Mouse (Mus musculus) hindbrain, embryonic 14.5 days (tissue): ENCODE data around the gene Nup50. TPM values are rescaled to one million over a fixed set of nuclear protein-coding genes. Genes with fewer than 3 reads are reported as not detected.

Experiments
- ATAC-seq: fragments of 200-750 bp; cut with Nextera tagmentation; 2 replicates; pipeline ENCODE4 v1.8.0; 2017; ENCODE audit warnings: moderate number of reproducible peaks, mild to moderate bottlenecking, moderate TSS enrichment, moderate library complexity; ENCODE audit not compliant: low FRiP score
- DNase-seq: peaks from one replicate; pipeline ENCODE4 v3.0.0-alpha.2; 2015; ENCODE audit warnings: low spot score
- H3K27ac ChIP-seq: fragments of 300-500 bp; sonication (generic); 2 replicates; pipeline ENCODE4 v1.5.1; 2014; ENCODE audit warnings: mild to moderate bottlenecking, moderate library complexity
- H3K27me3 ChIP-seq: fragments of 300-500 bp; sonication (generic); 2 replicates; pipeline ENCODE4 v1.6.1; 2014; ENCODE audit warnings: mild to moderate bottlenecking, low read length, mixed read lengths; ENCODE audit not compliant: control insufficient read depth, insufficient read depth
- H3K36me3 ChIP-seq: fragments of 300-500 bp; sonication (generic); replicated peaks from 2 replicates; pipeline ENCODE4 v1.6.1; 2014; ENCODE audit not compliant: control insufficient read depth, insufficient read depth
- H3K4me1 ChIP-seq: fragments of 300-500 bp; sonication (generic); replicated peaks from 2 replicates; pipeline ENCODE4 v1.6.1; 2014; ENCODE audit warnings: antibody characterized with exemption, low read length, mixed read lengths; ENCODE audit not compliant: control insufficient read depth, insufficient read depth
- H3K4me2 ChIP-seq: fragments of 300-500 bp; sonication (generic); replicated peaks from 2 replicates; pipeline ENCODE4 v1.6.1; 2014; ENCODE audit warnings: mild to moderate bottlenecking, moderate library complexity
- H3K4me3 ChIP-seq: fragments of 300-500 bp; sonication (generic); replicated peaks from 2 replicates; pipeline ENCODE4 v1.5.1; 2014; ENCODE audit warnings: mild to moderate bottlenecking, low read length
- H3K9ac ChIP-seq: fragments of 300-500 bp; sonication (generic); 2 replicates; pipeline ENCODE4 v1.6.1; 2014
- H3K9me3 ChIP-seq: fragments of 300-500 bp; sonication (generic); 2 replicates; pipeline ENCODE4 v1.6.1; 2016; ENCODE audit warnings: low read length; ENCODE audit not compliant: control insufficient read depth
- WGBS: fragments of 180-500 bp; shearing (Covaris S2); extraction: QIAGEN DNeasy Blood & Tissue Kit; methylation state at CpG from one replicate; pipeline ENCODE4 v1.1.7; 2014; 5-methylcytosine and 5-hydroxymethylcytosine counted together
- polyA plus RNA-seq: library from polyadenylated mRNA; unstranded; fragments of >200 nt; fragmentation: Nextera tagmentation; extraction: Ambion mirVana; gene quantifications from 2 replicates; pipeline ENCODE4 v1.2.1, GENCODE M21; 2014

Nup50 gene
- polyA plus RNA-seq, 1 experiment from 2014 or later = 24.2 TPM

DNA sequence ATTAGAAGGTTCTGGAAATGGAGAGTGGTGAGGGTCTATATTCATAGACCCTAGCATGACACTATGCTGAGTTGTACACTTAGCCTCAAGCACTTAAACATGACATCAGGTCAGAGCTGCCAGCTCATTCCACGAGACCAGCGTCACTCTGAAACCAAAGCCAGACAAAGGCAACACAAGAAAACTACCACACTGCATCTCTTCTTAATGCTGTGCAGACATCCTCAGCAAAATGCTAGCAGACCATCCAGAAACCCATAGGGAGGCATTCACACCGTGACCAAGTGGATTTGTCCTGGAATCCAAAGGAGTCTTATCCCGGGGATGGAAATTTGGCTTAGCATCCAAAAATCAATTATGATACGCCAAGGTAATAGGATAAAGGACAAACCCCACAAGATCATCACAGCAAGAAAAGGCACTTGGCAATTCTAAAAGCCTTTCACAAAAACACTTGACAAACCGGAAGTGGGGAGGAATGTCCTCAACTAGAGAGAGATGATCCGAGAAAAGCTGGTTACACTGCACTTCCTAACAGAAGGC, 19.3 kb upstream of the Nup50 start:
- Histone ChIP-seq H3K36me3 (no peaks in the 10 kb centered on the region), H3K4me3 (no peak overlapping the region), H3K27ac (no peak overlapping the region), H3K4me2 (no peak overlapping the region), H3K9me3 (no peaks in the 10 kb centered on the region), H3K9ac (no peak overlapping the region), H3K4me1 (peaks cover 6% of the 10 kb centered on the region), H3K27me3 (no peaks in the 10 kb centered on the region)
- no peak for DNase-seq
- no peak for ATAC-seq
- WGBS = 49% methylated on average over 7 of the region's 7 CpGs

DNA sequence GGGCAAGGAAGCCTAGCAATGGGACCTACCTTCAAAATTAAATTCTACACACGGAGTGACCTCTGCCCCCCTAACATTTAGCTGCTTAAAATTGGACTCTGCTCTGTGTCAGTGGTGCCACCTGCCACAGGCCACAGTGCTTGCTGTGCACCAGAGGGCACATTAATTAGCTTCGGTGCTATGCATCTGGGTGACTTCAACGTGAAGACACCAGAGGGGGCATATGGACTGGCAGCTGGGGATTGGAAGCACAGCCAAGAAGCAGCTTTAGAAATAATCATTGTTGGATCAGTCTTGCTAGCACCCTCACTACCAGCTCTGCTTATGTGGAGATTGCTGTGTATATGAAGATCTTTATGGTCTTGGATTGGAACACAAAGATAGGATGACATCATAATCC, 10.0 kb upstream of the Nup50 start:
- Histone ChIP-seq H3K27ac (no peak overlapping the region), H3K9ac (no peak overlapping the region), H3K9me3 (peaks cover 5% of the 10 kb centered on the region; the same call in 1 of the 2 replicates), H3K36me3 (no peaks in the 10 kb centered on the region), H3K4me1 (no peaks in the 10 kb centered on the region), H3K4me3 (no peak overlapping the region), H3K27me3 (no peaks in the 10 kb centered on the region), H3K4me2 (no peak overlapping the region)
- WGBS = 74% methylated on average over 3 of the region's 3 CpGs
- ATAC-seq = no peak
- DNase-seq = no peak

DNA sequence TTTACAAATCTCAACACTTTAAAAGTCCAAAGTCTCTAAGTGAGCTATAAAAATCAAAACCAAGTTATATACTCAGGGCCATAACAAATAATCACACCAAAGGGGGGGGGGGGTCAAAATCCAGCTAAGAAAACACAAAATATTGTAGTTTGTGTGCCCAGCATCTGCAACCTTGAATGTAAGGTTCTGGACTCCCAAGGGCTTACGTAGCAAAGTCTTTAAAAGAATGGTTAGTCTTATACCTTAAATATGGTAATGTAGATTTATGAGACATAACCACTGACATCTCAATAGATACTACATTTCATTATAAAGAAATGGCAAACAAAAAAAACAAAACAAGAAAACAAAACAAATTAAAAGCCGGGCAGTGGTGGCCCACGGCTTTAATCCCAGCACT, 3.3 kb upstream of the Nup50 start, which contains the start of gene Gm29666:
Gm29666 (minus strand) TSS at position 101 of the 400 bp plus-strand sequence.
- WGBS = 88% methylated on average over 3 of the region's 3 CpGs
- no peak for DNase-seq
- H3K4me2 ChIP-seq = no peak within 1 kb of the TSS
- ATAC-seq = no peak
- H3K9me3 ChIP-seq = no peaks in the 10 kb centered on the region
- H3K27me3 ChIP-seq = no peaks in the 10 kb centered on the region
- peaks cover 15% of the 10 kb centered on the region for H3K4me1 ChIP-seq
- H3K36me3 ChIP-seq = no peaks in the 10 kb centered on the region
- H3K4me3 ChIP-seq = no peak within 1 kb of the TSS
- no peak within 1 kb of the TSS for H3K9ac ChIP-seq
- H3K27ac ChIP-seq = no peak within 1 kb of the TSS

DNA sequence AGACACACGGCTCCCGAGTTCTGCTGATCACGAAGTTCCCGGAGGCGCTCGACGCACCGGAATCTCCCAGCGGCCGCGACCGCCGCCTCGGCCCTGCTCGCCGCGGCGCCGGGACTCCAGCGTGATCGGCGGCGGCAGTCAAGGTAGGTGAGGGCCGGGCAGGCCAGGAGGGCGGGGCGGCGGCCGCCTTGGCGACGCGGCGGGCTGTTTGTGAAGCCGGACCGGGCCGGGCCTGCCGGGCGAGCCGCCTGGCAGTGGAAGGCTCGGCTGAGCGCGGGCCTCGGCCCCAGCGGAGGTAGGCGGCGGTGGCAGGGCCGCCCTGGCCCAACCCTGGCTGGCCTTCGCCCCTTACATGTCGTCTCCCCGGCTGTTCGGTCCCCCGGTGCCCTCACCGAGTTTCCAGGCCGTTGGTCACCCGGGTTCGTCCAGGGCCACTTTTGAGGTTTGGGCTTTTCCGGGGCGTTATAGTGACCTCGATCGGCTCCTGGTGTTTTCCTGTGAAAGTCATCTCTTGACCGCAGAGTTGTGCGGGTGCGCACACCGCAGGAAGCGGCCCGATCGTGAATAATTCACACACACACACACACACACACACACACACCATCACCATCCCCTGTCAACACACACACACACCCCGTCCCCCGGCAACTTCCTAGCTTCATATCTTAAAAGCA, 434 bp downstream of the Nup50 start:
- no peak for DNase-seq
- peak; percentile 76 for ATAC-seq

DNA sequence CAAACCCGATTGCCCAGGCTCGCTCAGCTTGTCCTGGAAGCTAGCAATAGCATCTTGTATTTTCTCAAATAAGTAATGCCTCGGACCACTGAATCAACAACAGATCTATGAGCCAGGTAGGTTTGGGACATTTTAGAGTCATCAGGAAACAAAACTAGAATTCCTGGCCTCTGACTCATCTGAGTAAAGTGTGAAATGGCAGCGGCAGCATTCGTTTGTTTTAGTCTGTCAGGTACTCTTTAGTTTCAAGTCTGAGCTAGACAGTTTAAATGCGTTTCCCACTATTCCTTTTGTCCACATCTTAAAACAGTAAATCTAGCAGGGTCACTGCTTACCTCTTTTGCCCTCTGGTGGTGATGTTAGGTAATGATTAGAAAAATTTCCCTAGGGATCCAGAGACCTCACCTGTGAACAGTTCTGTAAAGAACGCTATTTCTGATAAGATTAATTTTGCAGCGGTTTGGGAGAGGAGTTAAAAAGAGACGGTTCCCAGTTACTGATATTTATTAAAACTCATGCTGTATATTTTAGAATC, 1.6 kb downstream of the Nup50 start:
- WGBS = 16% methylated on average over 9 of the region's 9 CpGs
- Histone ChIP-seq H3K4me1 (peaks cover 24% of the 10 kb centered on the region), H3K9ac (peak overlapping the region; percentile 94), H3K36me3 (peaks cover 28% of the 10 kb centered on the region), H3K4me3 (peak overlapping the region; percentile 99), H3K9me3 (no peaks in the 10 kb centered on the region), H3K4me2 (peak overlapping the region; percentile 97), H3K27ac (no peak overlapping the region), H3K27me3 (no peaks in the 10 kb centered on the region)
- no peak for ATAC-seq
- peak; percentile 86 for DNase-seq

More for the DNA sequence above, 434 bp downstream of the Nup50 start:
- under 1% methylated on average over 64 of the region's 68 CpGs for WGBS
- Histone ChIP-seq H3K27ac (peak overlapping the region; percentile 96), H3K9me3 (no peaks in the 10 kb centered on the region), H3K9ac (peak overlapping the region; percentile 94), H3K4me2 (peak overlapping the region; percentile 97), H3K36me3 (peaks cover 16% of the 10 kb centered on the region), H3K27me3 (no peaks in the 10 kb centered on the region), H3K4me1 (peaks cover 24% of the 10 kb centered on the region), H3K4me3 (peak overlapping the region; percentile 99)

DNA sequence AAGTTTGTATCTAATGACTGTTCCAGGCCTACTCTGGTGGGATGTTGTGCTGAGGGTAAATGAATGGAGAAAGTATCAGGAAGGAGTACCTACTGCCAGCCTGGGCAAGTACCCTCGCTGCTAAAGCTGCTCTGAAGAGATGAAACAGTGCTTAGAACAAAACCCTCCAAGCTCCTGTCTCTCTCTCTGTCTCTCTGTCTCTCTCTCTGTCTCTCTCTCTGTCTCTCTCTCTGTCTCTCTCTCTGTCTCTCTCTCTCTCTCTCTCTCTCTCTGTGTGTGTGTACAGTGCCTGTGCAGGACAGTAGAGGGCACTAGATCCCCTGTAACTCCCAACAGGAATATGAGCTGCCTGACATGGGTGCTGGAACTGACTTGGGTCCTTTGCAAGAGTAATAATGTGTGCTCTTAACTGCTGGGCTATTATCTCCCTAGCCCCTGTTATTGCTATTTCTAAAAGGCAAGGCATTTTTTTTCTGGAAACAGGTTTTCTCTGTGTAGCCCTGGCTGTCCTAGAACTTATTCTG, 2.3 kb downstream of the Nup50 start:
- ATAC-seq (no peak), DNase-seq (no peak)
- Histone ChIP-seq H3K27ac (no peak overlapping the region), H3K4me1 (peaks cover 24% of the 10 kb centered on the region), H3K4me3 (peak overlapping the region; percentile 99; the same call in 1 of the 2 replicates), H3K9me3 (no peaks in the 10 kb centered on the region), H3K36me3 (peaks cover 35% of the 10 kb centered on the region), H3K4me2 (peak overlapping the region; percentile 97), H3K9ac (no peak overlapping the region; the same call in 1 of the 2 replicates), H3K27me3 (no peaks in the 10 kb centered on the region)
- 47% methylated on average over 1 of the region's 1 CpGs for WGBS

DNA sequence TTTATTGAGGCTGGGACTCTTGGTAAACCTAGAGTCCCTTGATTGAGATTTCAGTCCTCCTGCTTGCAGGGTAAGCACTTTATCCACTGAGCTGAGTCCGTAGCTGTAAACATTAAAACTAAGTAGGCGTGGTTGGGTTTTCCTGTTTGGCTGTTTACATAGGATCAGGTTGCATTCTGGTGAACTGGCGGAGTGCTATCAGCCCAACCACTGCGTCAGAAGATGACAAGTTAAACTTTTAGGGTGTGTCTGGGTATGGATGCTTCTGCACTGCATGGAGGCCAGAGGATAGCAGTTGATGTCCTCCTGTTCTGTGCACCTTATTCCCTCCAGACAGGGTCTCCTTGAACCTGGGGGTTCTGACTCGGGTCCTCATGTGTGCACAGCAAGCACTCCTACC, 9.1 kb downstream of the Nup50 start:
- H3K9ac ChIP-seq = no peak overlapping the region
- H3K9me3 ChIP-seq = no peaks in the 10 kb centered on the region
- no peak overlapping the region for H3K27ac ChIP-seq
- H3K36me3 ChIP-seq = peaks cover 100% of the 10 kb centered on the region
- DNase-seq (no peak), ATAC-seq (no peak)
- 81% methylated on average over 5 of the region's 5 CpGs for WGBS
- H3K4me1 ChIP-seq = no peaks in the 10 kb centered on the region
- H3K4me2 ChIP-seq = no peak overlapping the region
- H3K27me3 ChIP-seq = no peaks in the 10 kb centered on the region
- H3K4me3 ChIP-seq = no peak overlapping the region

DNA sequence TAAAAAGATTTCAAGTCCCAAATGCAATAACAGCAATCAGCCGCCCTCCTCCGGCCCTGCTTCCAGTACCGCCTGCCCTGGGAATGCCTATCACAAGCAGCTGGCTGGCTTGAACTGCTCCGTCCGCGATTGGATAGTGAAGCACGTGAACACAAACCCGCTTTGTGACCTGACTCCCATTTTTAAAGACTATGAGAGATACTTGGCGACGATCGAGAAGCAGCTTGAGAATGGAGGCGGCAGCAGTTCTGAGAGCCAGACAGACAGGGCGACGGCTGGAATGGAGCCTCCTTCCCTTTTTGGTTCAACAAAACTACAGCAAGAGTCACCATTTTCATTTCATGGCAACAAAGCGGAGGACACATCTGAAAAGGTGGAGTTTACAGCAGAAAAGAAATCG, 11.7 kb downstream of the Nup50 start:
- DNase-seq (no peak), ATAC-seq (no peak)
- Histone ChIP-seq H3K9ac (no peak overlapping the region), H3K4me1 (no peaks in the 10 kb centered on the region), H3K27me3 (no peaks in the 10 kb centered on the region), H3K4me2 (no peak overlapping the region), H3K36me3 (peaks cover 100% of the 10 kb centered on the region), H3K9me3 (no peaks in the 10 kb centered on the region), H3K27ac (no peak overlapping the region), H3K4me3 (no peak overlapping the region)
- WGBS = 86% methylated on average over 16 of the region's 16 CpGs

DNA sequence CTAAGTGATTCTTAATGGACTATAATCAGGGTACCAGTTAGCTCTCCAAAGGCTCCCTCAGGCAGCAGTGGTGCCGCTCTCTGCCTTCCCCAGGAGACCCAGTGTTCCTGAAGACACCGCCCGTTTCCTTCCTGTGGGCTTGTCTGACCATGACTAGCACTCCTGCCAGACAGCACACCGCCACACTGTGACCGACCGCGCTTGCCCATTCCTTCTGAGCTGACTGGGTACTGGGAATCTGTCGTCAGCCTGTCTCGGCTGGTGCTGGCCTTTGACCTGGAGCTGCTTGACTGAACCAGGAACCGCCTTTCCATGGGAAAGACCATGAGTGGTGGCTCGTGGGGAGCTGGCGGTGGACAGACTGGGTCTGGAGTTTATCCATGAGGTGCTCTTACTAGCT, 16.9 kb downstream of the Nup50 start:
- Histone ChIP-seq H3K9me3 (no peaks in the 10 kb centered on the region), H3K36me3 (peaks cover 81% of the 10 kb centered on the region), H3K4me3 (no peak overlapping the region), H3K27ac (no peak overlapping the region), H3K27me3 (no peaks in the 10 kb centered on the region), H3K9ac (no peak overlapping the region), H3K4me1 (no peaks in the 10 kb centered on the region), H3K4me2 (no peak overlapping the region)
- WGBS = 58% methylated on average over 12 of the region's 12 CpGs
- ATAC-seq (no peak), DNase-seq (no peak)
